In the genomic region with DNA sequence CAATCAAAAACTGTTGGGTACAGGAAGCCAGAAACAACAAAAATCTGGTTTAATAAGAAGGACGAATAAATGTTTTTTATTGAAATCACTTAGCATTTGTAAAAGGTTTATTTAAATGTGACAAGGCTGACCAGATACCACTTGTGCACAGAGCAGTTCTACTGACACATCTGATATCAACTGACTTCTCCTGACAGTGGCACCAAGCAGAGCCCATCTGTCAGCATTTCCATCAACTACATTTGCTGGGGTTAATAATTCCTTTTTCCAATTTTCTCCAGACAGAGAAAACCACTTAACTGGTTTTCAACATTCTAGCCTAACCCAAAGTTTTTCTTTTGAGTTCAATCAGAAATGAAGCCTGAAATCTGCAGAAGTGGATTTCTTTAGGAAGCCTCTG, we compare ENCODE assay signal across 27 mouse cellular contexts.
"Had no signal": no experiment of that assay in that cellular context is flagged by ENCODE, and none has a peak within 500 bp of the region (broad histone marks: within the 10 kb centered on the region; RNA-seq: fewer than 3 reads in every experiment).

No protein-coding gene starts in this region.

- H3K4me2 ChIP-seq: heart, embryonic 11.5 days; heart, embryonic 13.5 days; heart, embryonic 15.5 days; hindbrain, embryonic 14.5 days; intestine, embryonic 15.5 days; limb, embryonic 13.5 days; limb, embryonic 15.5 days; liver, embryonic 12.5 days had no signal

- H3K4me1 ChIP-seq: heart, embryonic 13.5 days; heart, embryonic 15.5 days; intestine, embryonic 15.5 days; liver, embryonic 12.5 days had no signal

- DNase-seq: gastrocnemius, postnatal 14 days; gastrocnemius, postnatal 36 days; heart, adult 11 months; heart, adult 2 months; heart, postnatal 14 days; heart, postnatal 36 days; kidney, adult 18-20 months; kidney, adult 8-10 months; kidney, postnatal 10 days; kidney, postnatal 25 days; kidney, postnatal 4 days; left cerebral cortex, postnatal 4 days; lung, adult 18-20 months had no signal

- H3K27me3 ChIP-seq: heart, embryonic 13.5 days; heart, embryonic 15.5 days; intestine, embryonic 15.5 days; limb, embryonic 13.5 days; limb, embryonic 15.5 days; liver, embryonic 12.5 days had no signal

- H3K9me3 ChIP-seq: heart, embryonic 13.5 days; heart, embryonic 15.5 days; intestine, embryonic 15.5 days; limb, embryonic 13.5 days; limb, embryonic 15.5 days; liver, embryonic 12.5 days had no signal

- H3K9ac ChIP-seq: heart, embryonic 13.5 days; heart, embryonic 15.5 days; hindbrain, embryonic 14.5 days; intestine, embryonic 15.5 days; limb, embryonic 13.5 days; limb, embryonic 15.5 days; liver, embryonic 12.5 days; liver, embryonic 14.5 days had no signal

- H3K27ac ChIP-seq: heart, adult 2 months; heart, embryonic 13.5 days; heart, embryonic 15.5 days; hindbrain, embryonic 14.5 days; intestine, embryonic 15.5 days; layer of hippocampus, adult 2 months; left cerebral cortex, adult 2 months; limb, embryonic 13.5 days; limb, embryonic 15.5 days; liver, embryonic 12.5 days; liver, embryonic 14.5 days had no signal

- ATAC-seq: hindbrain, embryonic 16.5 days; inflammation-experienced regulatory T-cells, adult 6 months; intestine, embryonic 15.5 days; intestine, postnatal 0 days; liver, embryonic 12.5 days had no signal

- H3K4me3 ChIP-seq: heart, adult 2 months; heart, embryonic 13.5 days; heart, embryonic 15.5 days; intestine, embryonic 15.5 days; layer of hippocampus, adult 2 months; left cerebral cortex, adult 2 months; limb, embryonic 13.5 days; limb, embryonic 15.5 days; liver, embryonic 12.5 days had no signal

- H3K36me3 ChIP-seq: heart, embryonic 13.5 days; heart, embryonic 15.5 days; intestine, embryonic 15.5 days; limb, embryonic 13.5 days; limb, embryonic 15.5 days; liver, embryonic 12.5 days had no signal
